Mouse (Mus musculus) stomach, postnatal 0 days (tissue): ENCODE measurements around the gene Hist2h2aa1. TPM values are rescaled to one million over a fixed set of nuclear protein-coding genes. Genes with fewer than 3 reads are reported as not detected.
A peak's percentile ranks its signal among the peaks of the same experiment; 100 is the strongest.

Experiments used
- ATAC-seq: fragments of 200-750 bp; cut with Nextera tagmentation; 2 replicates; pipeline ENCODE4 v1.8.0; 2017; ENCODE audit not compliant: low FRiP score, low TSS enrichment
- DNase-seq: peaks from one replicate; pipeline ENCODE4 v3.0.0-alpha.2; 2016; ENCODE audit warnings: low spot score
- H3K27ac ChIP-seq: fragments of 300-500 bp; sonication (generic); replicated peaks from 2 replicates; pipeline ENCODE4 v1.5.1; 2014; ENCODE audit warnings: mild to moderate bottlenecking, control low read depth
- H3K27me3 ChIP-seq: fragments of 300-500 bp; sonication (generic); 2 replicates; pipeline ENCODE4 v1.6.1; 2014; ENCODE audit warnings: low read length; ENCODE audit not compliant: control insufficient read depth, insufficient read depth
- H3K36me3 ChIP-seq: fragments of 300-500 bp; sonication (generic); 2 replicates; pipeline ENCODE4 v1.6.1; 2014; ENCODE audit warnings: low read length, mixed read lengths; ENCODE audit not compliant: control insufficient read depth, insufficient read depth
- H3K4me1 ChIP-seq: fragments of 300-500 bp; sonication (generic); replicated peaks from 2 replicates; pipeline ENCODE4 v1.6.1; 2014; ENCODE audit warnings: antibody characterized with exemption; ENCODE audit not compliant: control insufficient read depth, insufficient read depth
- H3K4me2 ChIP-seq: fragments of 300-500 bp; sonication (generic); replicated peaks from 2 replicates; pipeline ENCODE4 v1.6.1; 2014; ENCODE audit warnings: low read depth, mild to moderate bottlenecking, control low read depth, moderate library complexity
- H3K4me3 ChIP-seq: fragments of 300-500 bp; sonication (generic); 2 replicates; pipeline ENCODE4 v1.5.1; 2014; ENCODE audit warnings: low read depth, low read length, control low read depth
- H3K9ac ChIP-seq: fragments of 300-500 bp; sonication (generic); 2 replicates; pipeline ENCODE4 v1.6.1; 2014; ENCODE audit warnings: mild to moderate bottlenecking, low read length, control low read depth, mixed read lengths
- H3K9me3 ChIP-seq: fragments of 300-500 bp; sonication (generic); 2 replicates; pipeline ENCODE4 v1.6.1; 2016; ENCODE audit warnings: low read length; ENCODE audit not compliant: control insufficient read depth
- CTCF ChIP-seq: IDR thresholded peaks from 2 replicates; pipeline ENCODE4 v1.5.1; 2016; ENCODE audit warnings: antibody characterized with exemption, low read depth, mild to moderate bottlenecking, moderate library complexity
- EP300 ChIP-seq: optimal IDR thresholded peaks from 2 replicates; pipeline ENCODE3; 2016; ENCODE audit warnings: antibody characterized with exemption
- WGBS: fragments of 180-500 bp; shearing (Covaris S2); extraction: QIAGEN DNeasy Blood & Tissue Kit; methylation state at CpG from one replicate; pipeline ENCODE4 v1.1.7; 2014; 5-methylcytosine and 5-hydroxymethylcytosine counted together
- polyA plus RNA-seq: library from polyadenylated mRNA; unstranded; fragments of >200 nt; fragmentation: Nextera tagmentation; extraction: Ambion mirVana; gene quantifications from 2 replicates; pipeline ENCODE4 v1.2.1, GENCODE M21; 2015

The Hist2h2aa1 gene
- polyA plus RNA-seq, 1 experiment from 2014 or later, result 98.7 TPM

DNA sequence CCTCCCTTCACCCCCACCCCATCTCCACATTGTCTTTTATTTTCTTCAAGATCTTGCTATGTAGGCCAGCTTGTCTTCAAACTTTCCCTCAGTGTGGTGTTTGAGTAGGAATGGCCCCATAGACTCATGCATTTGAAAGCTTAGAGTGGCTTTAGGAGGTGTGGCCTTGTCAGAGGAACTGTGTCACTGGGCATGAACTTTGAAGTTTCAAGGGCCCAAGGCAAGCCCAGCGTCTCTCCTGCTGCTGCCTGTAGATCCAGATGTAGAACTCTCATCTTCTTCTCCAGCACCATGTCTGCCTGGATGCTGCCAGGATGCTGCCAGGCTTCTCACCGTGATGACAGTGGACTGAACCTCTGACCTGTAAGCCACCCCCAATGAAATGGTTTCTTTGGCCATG is 16.5 kb upstream of the Hist2h2aa1 start:
- H3K27me3 ChIP-seq, result no peaks in the 10 kb centered on the region
- TF ChIP-seq EP300, result no peak
- no peak for TF ChIP-seq CTCF
- 60% methylated on average over 2 of the region's 2 CpGs for WGBS
- H3K4me2 ChIP-seq, result no peak overlapping the region
- H3K4me3 ChIP-seq, result no peak overlapping the region
- no peaks in the 10 kb centered on the region for H3K36me3 ChIP-seq
- H3K9me3 ChIP-seq, result no peaks in the 10 kb centered on the region
- DNase-seq (no peak), ATAC-seq (no peak)
- H3K4me1 ChIP-seq, result no peaks in the 10 kb centered on the region
- H3K9ac ChIP-seq, result no peak overlapping the region
- H3K27ac ChIP-seq, result no peak overlapping the region

DNA sequence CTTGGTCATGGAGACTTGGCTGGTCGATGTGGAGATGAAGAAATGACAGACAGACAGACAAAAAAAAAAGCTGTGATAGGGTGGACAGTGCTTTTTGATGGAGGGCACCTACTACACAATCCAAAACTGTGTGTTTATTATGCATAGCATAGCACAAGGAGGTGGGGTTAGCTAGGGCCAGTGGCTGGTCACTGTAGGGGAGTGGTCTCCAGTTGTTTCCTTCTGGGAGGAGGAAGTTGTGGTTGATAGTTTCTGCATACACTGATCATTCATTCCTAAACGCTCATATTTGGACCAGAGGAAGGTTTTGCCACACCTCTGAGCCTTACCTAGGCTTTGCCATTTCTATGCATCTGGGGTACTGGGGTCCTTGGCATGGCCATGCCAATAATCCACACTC is 14.9 kb upstream of the Hist2h2aa1 start:
- no peak for ATAC-seq
- Histone ChIP-seq H3K4me1 (no peaks in the 10 kb centered on the region), H3K4me3 (no peak overlapping the region), H3K9me3 (no peaks in the 10 kb centered on the region), H3K9ac (no peak overlapping the region), H3K4me2 (no peak overlapping the region), H3K27ac (no peak overlapping the region), H3K27me3 (no peaks in the 10 kb centered on the region), H3K36me3 (no peaks in the 10 kb centered on the region)
- no peak for DNase-seq
- no peak for TF ChIP-seq CTCF
- TF ChIP-seq EP300, result no peak
- WGBS, result 58% methylated on average over 2 of the region's 2 CpGs

DNA sequence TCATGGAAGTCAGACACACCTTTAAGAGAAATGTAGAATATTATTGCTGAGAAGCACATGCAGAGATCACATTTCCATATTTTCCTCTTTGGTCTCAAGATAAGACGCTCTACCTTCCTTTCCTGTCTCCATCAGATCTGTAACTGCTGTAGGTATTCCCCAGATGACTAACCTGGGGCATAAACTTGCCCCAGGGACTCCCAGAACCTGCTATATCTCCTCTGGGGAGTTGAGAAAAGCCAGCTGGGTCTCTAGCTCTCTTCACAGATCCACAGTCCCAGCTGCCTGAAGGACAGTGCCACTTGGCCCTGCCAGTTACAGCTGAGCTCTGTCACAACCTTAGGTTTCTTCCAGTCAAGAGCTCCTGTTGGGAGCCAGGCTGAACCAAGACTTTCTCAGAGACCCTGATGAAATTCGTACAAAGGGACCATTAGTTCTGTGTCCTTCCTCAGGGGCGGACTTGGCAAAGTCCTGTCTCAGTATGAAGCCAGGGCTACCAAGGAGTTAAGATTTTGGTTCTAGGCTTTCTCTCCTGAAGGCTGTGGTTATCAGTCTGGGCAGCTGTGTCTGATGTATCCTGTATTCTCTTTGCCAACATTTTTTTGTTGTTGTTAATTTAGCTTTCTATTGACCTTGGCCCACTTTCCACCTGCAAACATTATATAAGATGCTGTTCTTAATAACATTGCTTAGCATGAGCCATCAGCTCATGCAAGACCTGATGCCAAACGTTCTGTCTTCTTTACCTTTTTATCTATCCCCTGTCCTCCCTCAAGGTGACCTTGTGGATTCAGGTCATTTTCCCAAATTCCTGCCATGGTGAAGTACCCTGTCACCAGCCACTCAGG is 14.2 kb upstream of the Hist2h2aa1 start:
- Histone ChIP-seq H3K4me3 (no peak overlapping the region), H3K9me3 (no peaks in the 10 kb centered on the region), H3K27me3 (no peaks in the 10 kb centered on the region), H3K4me1 (no peaks in the 10 kb centered on the region), H3K9ac (no peak overlapping the region), H3K4me2 (no peak overlapping the region), H3K27ac (no peak overlapping the region), H3K36me3 (no peaks in the 10 kb centered on the region)
- DNase-seq, result no peak
- WGBS, result 74% methylated on average over 4 of the region's 4 CpGs
- no peak for TF ChIP-seq CTCF
- no peak for TF ChIP-seq EP300
- ATAC-seq, result no peak

DNA sequence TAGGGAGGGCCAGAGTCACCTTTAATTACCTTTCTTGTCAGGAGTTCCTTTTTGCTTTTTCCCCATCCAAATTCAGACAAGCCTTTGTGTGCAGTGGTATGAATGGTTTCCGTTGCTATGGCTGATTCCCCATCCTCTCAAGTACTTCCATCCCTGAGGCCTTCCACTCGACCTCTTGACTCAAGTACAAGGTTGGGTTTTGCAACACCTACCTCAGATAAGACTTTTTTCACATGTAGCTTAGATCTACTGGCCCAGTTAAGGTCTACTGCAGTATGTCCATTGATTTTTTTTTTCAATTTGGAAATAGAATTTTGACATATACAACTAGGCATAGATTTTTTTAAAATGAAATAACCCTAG is 13.6 kb upstream of the Hist2h2aa1 start:
- H3K27me3 ChIP-seq, result no peaks in the 10 kb centered on the region
- no peaks in the 10 kb centered on the region for H3K4me1 ChIP-seq
- no peaks in the 10 kb centered on the region for H3K36me3 ChIP-seq
- 54% methylated on average over 2 of the region's 2 CpGs for WGBS
- TF ChIP-seq CTCF, result no peak
- no peak for TF ChIP-seq EP300
- no peak overlapping the region for H3K9ac ChIP-seq
- no peaks in the 10 kb centered on the region for H3K9me3 ChIP-seq
- H3K4me2 ChIP-seq, result no peak overlapping the region
- DNase-seq (no peak), ATAC-seq (no peak)
- no peak overlapping the region for H3K4me3 ChIP-seq
- no peak overlapping the region for H3K27ac ChIP-seq

DNA sequence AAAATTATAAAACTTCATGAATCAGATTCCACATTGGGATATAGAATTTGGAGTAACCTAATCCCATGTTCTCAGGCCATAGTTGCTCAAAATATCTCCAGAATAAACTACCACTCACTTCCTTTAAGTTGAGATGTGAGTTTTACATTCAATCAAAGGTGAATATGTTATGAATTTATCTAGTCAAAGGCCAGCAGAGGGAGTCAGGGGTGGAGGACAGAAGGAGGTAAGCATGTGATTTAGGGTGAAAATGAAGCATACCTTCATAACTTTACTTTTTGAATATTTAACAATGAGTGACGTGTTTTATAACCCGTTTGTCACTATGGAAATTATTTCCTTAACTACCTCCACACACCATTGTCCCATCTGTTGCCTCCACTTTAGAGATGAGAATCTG is 10.4 kb upstream of the Hist2h2aa1 start:
- Histone ChIP-seq H3K4me3 (no peak overlapping the region), H3K9me3 (no peaks in the 10 kb centered on the region), H3K9ac (no peak overlapping the region), H3K27ac (no peak overlapping the region), H3K27me3 (no peaks in the 10 kb centered on the region), H3K36me3 (no peaks in the 10 kb centered on the region), H3K4me1 (no peaks in the 10 kb centered on the region), H3K4me2 (no peak overlapping the region)
- no peak for DNase-seq
- TF ChIP-seq CTCF (peak; percentile 13; the same call in 1 of the 2 replicates), EP300 (no peak)
- 89% methylated on average over 2 of the region's 2 CpGs for WGBS
- no peak for ATAC-seq

DNA sequence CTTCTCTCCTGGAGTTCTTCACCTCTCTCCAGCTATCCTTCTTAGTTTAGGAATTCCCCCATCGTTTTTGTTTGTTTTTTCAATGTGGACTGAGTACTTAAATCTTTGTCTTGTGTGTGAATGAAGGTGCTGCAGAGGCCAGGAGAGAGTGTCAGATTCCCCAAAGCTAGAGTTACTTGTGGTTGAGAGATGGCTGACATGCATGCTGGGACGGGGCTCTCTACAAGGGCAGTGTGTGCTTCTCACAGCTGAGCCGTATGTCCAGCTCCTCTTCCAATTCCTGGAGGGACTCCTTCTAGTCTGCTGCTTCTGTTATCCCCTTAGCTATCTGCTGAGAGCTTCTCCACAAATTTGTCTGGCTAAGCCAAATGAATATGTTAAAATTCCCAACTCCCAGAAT is 9.5 kb upstream of the Hist2h2aa1 start:
- no peak for ATAC-seq
- H3K36me3 ChIP-seq, result no peaks in the 10 kb centered on the region
- no peak overlapping the region for H3K4me2 ChIP-seq
- no peaks in the 10 kb centered on the region for H3K27me3 ChIP-seq
- H3K9me3 ChIP-seq, result no peaks in the 10 kb centered on the region
- WGBS, result 55% methylated on average over 3 of the region's 3 CpGs
- H3K9ac ChIP-seq, result no peak overlapping the region
- TF ChIP-seq EP300 (no peak), CTCF (no peak)
- H3K4me3 ChIP-seq, result no peak overlapping the region
- DNase-seq, result no peak
- H3K4me1 ChIP-seq, result no peaks in the 10 kb centered on the region
- no peak overlapping the region for H3K27ac ChIP-seq
